Mouse (Mus musculus) cortical plate, adult 2 months (tissue): Measurements from ENCODE around the gene Gm20828. TPM values are rescaled to one million over a fixed set of nuclear protein-coding genes. Genes with fewer than 3 reads are reported as not detected.
"Not testable (repeated sequence)": the region's sequence is repeated elsewhere in the genome, so short reads cannot be mapped to it uniquely, and the experiment has no call there.

Source experiments
- H3K27ac ChIP-seq: fragments of 200-500 bp; 2 replicates; pipeline ENCODE4 v1.5.1; 2012; ENCODE audit warnings: low read length, control low read depth, inconsistent platforms; ENCODE audit not compliant: insufficient read depth
- H3K4me1 ChIP-seq: fragments of 200-500 bp; 2 replicates; pipeline ENCODE4 v1.6.1; 2011; ENCODE audit warnings: low read length; ENCODE audit not compliant: control insufficient read depth, insufficient read depth
- H3K4me3 ChIP-seq: fragments of 200-500 bp; 2 replicates; pipeline ENCODE4 v1.5.1; 2011; ENCODE audit warnings: mild to moderate bottlenecking, low read length, control low read depth; ENCODE audit not compliant: insufficient read depth
- polyA plus RNA-seq: library from polyadenylated mRNA; depleted of rRNA; stranded (reverse); fragments of >200 nt; gene quantifications from 2 replicates; pipeline ENCODE4 v1.2.3, GENCODE M21; 2012; rRNA removed

Gene Gm20828
- polyA plus RNA-seq: not detected in 2 replicates

GRCm38 (mm10) chrY:11199274-11199673 is at the start of gene Gm20828:
Gene Gm20828, minus strand, starts transcription at chrY:11199374.
- H3K27ac ChIP-seq, H3K4me1 ChIP-seq, H3K4me3 ChIP-seq: not testable (repeated sequence)
